Mouse (Mus musculus): ENCODE results near the gene Usp17lc.
"Not testable (repeated sequence)": the region's sequence is repeated elsewhere in the genome, so short reads cannot be mapped to it uniquely, and the experiment has no call there.

The Usp17lc gene

GRCm38 (mm10) chr7:103414772-103415171, at the start of gene Usp17lc:
TSS of gene Usp17lc (plus strand) at chr7:103415072.
- not testable (repeated sequence) for DNase-seq (ENCODE audit: low spot score)

DNA sequence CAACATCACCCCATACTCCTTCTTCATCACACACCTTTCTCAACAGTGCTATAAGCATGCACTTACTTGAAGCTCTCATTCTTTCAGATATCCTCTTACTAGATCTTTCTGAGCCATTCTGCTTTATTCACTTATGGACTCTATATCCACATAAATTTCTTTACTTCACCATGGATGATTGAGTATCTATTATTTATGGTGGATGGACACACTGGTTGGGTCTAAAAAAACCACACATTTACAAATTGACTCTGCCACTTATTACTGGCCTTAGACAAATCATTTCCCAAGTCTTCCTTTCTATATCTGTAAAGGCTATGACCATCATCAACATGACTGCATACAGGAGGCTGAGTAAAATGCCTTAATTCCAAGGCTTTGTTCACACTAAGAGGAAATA, 28.8 kb upstream of the Usp17lc start, which contains the start of gene Olfr603:
Olfr603 (minus strand) TSS at position 101 of the 400 bp plus-strand sequence.
- no peak for DNase-seq (ENCODE audit: low spot score)

DNA sequence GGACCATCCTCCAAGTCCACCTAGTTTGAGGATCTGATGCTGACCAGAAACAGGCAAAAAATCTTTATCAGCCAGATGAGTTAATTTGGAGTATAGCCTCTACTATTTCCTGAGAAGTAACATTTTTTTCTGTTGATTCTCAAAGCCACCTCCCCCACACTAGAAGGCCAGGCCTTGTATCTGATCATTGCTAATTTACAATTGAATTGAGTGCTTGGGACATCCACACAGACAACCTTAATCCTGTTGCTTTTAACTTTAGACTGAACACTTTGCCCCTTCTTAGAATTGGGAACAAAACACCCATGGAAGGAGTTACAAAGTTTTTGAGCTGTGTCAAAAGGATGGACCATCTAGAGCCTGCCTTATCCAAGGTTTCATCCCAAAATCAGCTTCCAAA, 17.1 kb upstream of the Usp17lc start:
- no peak for DNase-seq (ENCODE audit: low spot score)

DNA sequence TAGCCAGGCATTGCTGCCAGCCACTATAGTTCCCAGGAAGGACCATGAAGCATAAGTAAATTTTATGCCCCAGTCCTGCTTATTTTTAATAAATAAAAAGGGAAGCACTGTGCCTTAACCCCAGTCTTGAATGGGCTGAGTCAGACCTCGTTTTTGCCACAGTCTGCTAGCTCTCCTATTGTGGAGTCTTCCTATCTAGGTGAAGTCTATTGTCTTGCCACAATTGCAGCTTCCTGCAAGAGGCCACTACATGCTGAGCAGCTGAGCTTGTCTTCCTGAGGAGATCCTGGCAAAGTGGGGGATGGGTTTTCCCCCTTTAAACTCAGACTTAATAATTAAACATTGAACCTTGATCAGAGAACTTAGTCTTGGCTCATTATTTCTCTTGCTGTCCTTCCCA, 15.9 kb upstream of the Usp17lc start:
- DNase-seq (ENCODE audit: low spot score): no peak

DNA sequence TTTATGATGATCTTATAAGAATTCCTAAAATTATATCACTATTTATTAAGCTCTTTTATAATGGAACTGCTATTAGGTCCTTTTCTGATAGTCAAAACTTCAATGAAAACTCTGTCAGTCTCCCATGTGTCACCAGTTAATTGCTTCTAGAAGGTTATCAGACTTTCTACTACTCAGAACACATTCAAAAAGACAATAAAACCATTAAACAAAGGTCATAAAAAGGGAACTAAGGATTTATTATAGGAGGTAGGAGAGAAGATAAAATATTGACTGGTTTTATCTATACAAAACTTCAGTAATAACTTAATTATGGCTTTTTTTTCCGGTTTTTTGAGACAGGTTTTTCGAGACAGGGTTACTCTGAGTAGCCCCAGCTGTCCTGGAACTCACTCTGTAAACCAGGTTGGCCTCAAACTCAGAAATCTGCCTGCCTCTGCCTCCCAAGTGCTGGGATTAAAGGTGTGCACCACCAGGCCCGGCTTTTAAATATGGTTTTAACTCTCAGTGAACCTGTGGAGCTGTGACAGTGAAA, 8.3 kb upstream of the Usp17lc start:
- DNase-seq (ENCODE audit: low spot score): not testable (repeated sequence)

- no peak for DNase-seq (ENCODE audit: low spot score)
Observed at GRCm38 (mm10) chr7:103445339-103445738, 30.5 kb downstream of the Usp17lc start, which contains the start of gene Olfr605. TSS of gene Olfr605 (minus strand) at chr7:103445439.

- DNase-seq (ENCODE audit: low spot score): no peak
Observed at GRCm38 (mm10) chr7:103448746-103449145, 33.9 kb downstream of the Usp17lc start, which contains the start of gene Olfr606. TSS of gene Olfr606 (plus strand) at chr7:103449046.

GRCm38 (mm10) chr7:103460590-103460989, 45.7 kb downstream of the Usp17lc start:
- DNase-seq (ENCODE audit: low spot score): no peak

Data from adipocyte (in vitro differentiated cells).